Mouse (Mus musculus) liver, embryonic 14.5 days (tissue): Measurements from ENCODE around the gene Zfp512b.

Experiments
- CTCF ChIP-seq: IDR thresholded peaks from 2 replicates; pipeline ENCODE4 v1.5.1; 2016; ENCODE audit warnings: antibody characterized with exemption, low read depth, control low read depth
- EP300 ChIP-seq: IDR thresholded peaks from 2 replicates; pipeline ENCODE4 v1.6.1; 2016; ENCODE audit warnings: antibody characterized with exemption, low read depth

GRCm38 (mm10) chr2:181567338-181567737 lies 25.3 kb downstream of the Zfp512b start:
- TF ChIP-seq CTCF (no peak), EP300 (no peak)
